16 mouse cellular contexts compared by ENCODE assay signal in genomic region chr4:33904826-33905225, GRCm38 (mm10). TPM values are rescaled to one million over a fixed set of nuclear protein-coding genes. Genes with fewer than 3 reads are reported as not detected.
"Had no signal": no experiment of that assay in that cellular context is flagged by ENCODE, and none has a peak within 500 bp of the region (broad histone marks: within the 10 kb centered on the region; RNA-seq: fewer than 3 reads in every experiment).

No protein-coding gene starts in this region.

- DNase-seq: left cerebral cortex, postnatal 4 days; liver; liver, embryonic 13.5 days; liver, postnatal 0 days; lung, adult 18-20 months; lung, adult 2 months; lung, embryonic 14.5 days; lung, postnatal 10 days; lung, postnatal 14 days; lung, postnatal 36 days; lung, postnatal 4 days; midbrain, embryonic 14.5 days had no signal

RNA-seq across cellular contexts. Expression of gene Cnr1, which starts 19.6 kb away (rescaled TPM):
- total RNA-seq: liver, adult 2 months; megakaryocyte progenitor cell, adult 5-6 weeks; megakaryocyte, adult 5-6 weeks; monocyte, adult 5-6 weeks had no signal
- polyA plus RNA-seq: liver, adult 2 months had no signal
